Mouse (Mus musculus) lung, adult 2 months (tissue): Measurements from ENCODE around the gene Urad. TPM values are rescaled to one million over a fixed set of nuclear protein-coding genes. Genes with fewer than 3 reads are reported as not detected.

Experiments
- DNase-seq: peaks from one replicate; pipeline ENCODE4 v3.0.0; 2022
- H3K4me1 ChIP-seq: fragments of 200-500 bp; 2 replicates; pipeline ENCODE4 v1.6.1; 2011; ENCODE audit warnings: low read length; ENCODE audit not compliant: control insufficient read depth, insufficient read depth
- H3K4me3 ChIP-seq: fragments of 200-500 bp; replicated peaks from 2 replicates; pipeline ENCODE3; 2011; ENCODE audit warnings: low read depth, mild to moderate bottlenecking, control low read depth, low read length; ENCODE audit errors: extremely low read depth
- CTCF ChIP-seq: fragments of 200-500 bp; IDR thresholded peaks from 2 replicates; pipeline ENCODE4 v1.5.1; 2011; ENCODE audit warnings: mild to moderate bottlenecking, low read length, control low read depth; ENCODE audit not compliant: insufficient read depth
- POLR2A ChIP-seq: fragments of 200-500 bp; IDR thresholded peaks from 2 replicates; pipeline ENCODE4 v1.6.1; 2011; ENCODE audit warnings: low read depth, mild to moderate bottlenecking, control low read depth, low read length, borderline replicate concordance; ENCODE audit errors: extremely low read depth
- WGBS: fragments of 180-500 bp; shearing (Covaris S2); methylation state at CpG from one replicate; pipeline ENCODE4 v1.1.7; 2018; 5-methylcytosine and 5-hydroxymethylcytosine counted together
- polyA plus RNA-seq: library from polyadenylated mRNA; depleted of rRNA; stranded (reverse); fragments of >200 nt; gene quantifications from 2 replicates; pipeline ENCODE4 v1.2.3, GENCODE M21; 2012; rRNA removed

Urad gene
- polyA plus RNA-seq, 1 experiment = not detected

GRCm38 (mm10) chr5:147272046-147272807 lies 50.0 kb downstream of the Urad start:
- DNase-seq = no peak
- H3K4me1 ChIP-seq = no peaks in the 10 kb centered on the region
- WGBS = 19% methylated on average over 12 of the region's 12 CpGs
- TF ChIP-seq POLR2A = no peak
- no peak for TF ChIP-seq CTCF
- no peak overlapping the region for H3K4me3 ChIP-seq

GRCm38 (mm10) chr5:147270673-147271655 lies 51.3 kb downstream of the Urad start:
- Histone ChIP-seq H3K4me3 (no peak overlapping the region), H3K4me1 (no peaks in the 10 kb centered on the region)
- DNase-seq = no peak
- WGBS = 5% methylated on average over 29 of the region's 29 CpGs
- TF ChIP-seq POLR2A (no peak), CTCF (no peak)

GRCm38 (mm10) chr5:147269926-147270672 lies 52.1 kb downstream of the Urad start, which contains the start of gene Pdx1:
Pdx1 (plus strand) TSS chr5:147269959.
- 2% methylated on average over 44 of the region's 44 CpGs for WGBS
- Histone ChIP-seq H3K4me3 (no peak within 1 kb of the TSS), H3K4me1 (no peaks in the 10 kb centered on the region)
- DNase-seq = no peak
- TF ChIP-seq POLR2A (no peak), CTCF (no peak)

GRCm38 (mm10) chr5:147269371-147269770 lies 52.9 kb downstream of the Urad start:
- no peak overlapping the region for H3K4me3 ChIP-seq
- no peak for DNase-seq
- H3K4me1 ChIP-seq = no peaks in the 10 kb centered on the region
- WGBS = 7% methylated on average over 6 of the region's 6 CpGs
- TF ChIP-seq POLR2A (no peak), CTCF (no peak)

- WGBS = 7% methylated on average over 8 of the region's 8 CpGs
- no peak for DNase-seq
- Histone ChIP-seq H3K4me3 (no peak overlapping the region), H3K4me1 (no peaks in the 10 kb centered on the region)
- no peak for TF ChIP-seq CTCF
- TF ChIP-seq POLR2A = no peak
Observed at GRCm38 (mm10) chr5:147268728-147269127, 53.5 kb downstream of the Urad start.

- no peak for DNase-seq
- Histone ChIP-seq H3K4me3 (no peak overlapping the region), H3K4me1 (no peaks in the 10 kb centered on the region)
- WGBS = 19% methylated on average over 6 of the region's 6 CpGs
- TF ChIP-seq CTCF (no peak), POLR2A (no peak)
Observed at GRCm38 (mm10) chr5:147267434-147267833, 54.8 kb downstream of the Urad start.

Other genes starting within 250 kb of the Urad start
- gene Lnx2, start 245.9 kb downstream of the Urad start, polyA plus RNA-seq = 57.3 and 80.7 TPM in 2 replicates
- gene Polr1d, start 245.4 kb downstream of the Urad start, polyA plus RNA-seq = 31.6 and 36.8 TPM in 2 replicates
- not detected in 2 replicates for gene Gsx1, start 133.7 kb downstream of the Urad start, polyA plus RNA-seq
- gene Pdx1, start 52.5 kb downstream of the Urad start, polyA plus RNA-seq = not detected in 2 replicates
- gene Cdx2, start 15.2 kb downstream of the Urad start, polyA plus RNA-seq = 0.85 TPM in 1 of 2 replicates, not detected in the other
- gene Flt3, start 78.0 kb upstream of the Urad start, polyA plus RNA-seq = 1.4 and 1.7 TPM in 2 replicates
- gene Pan3, start 107.7 kb upstream of the Urad start, polyA plus RNA-seq = 23.7 and 38.0 TPM in 2 replicates